Mouse (Mus musculus): ENCODE results near the gene Ano10.

- no peak for TF ChIP-seq CTCF (IDR thresholded peaks at IDR 0.05; ENCODE audit: low read depth, low read length)
- TF ChIP-seq POLR2A (IDR thresholded peaks at IDR 0.05; ENCODE audit: extremely low read depth, insufficient read depth, low read length): no peak
Measured at GRCm38 (mm10) chr9:122322356-122322755, 28.1 kb upstream of the Ano10 start.
